Mouse (Mus musculus): ENCODE results near the gene Tas1r3.

Tas1r3 gene

DNA sequence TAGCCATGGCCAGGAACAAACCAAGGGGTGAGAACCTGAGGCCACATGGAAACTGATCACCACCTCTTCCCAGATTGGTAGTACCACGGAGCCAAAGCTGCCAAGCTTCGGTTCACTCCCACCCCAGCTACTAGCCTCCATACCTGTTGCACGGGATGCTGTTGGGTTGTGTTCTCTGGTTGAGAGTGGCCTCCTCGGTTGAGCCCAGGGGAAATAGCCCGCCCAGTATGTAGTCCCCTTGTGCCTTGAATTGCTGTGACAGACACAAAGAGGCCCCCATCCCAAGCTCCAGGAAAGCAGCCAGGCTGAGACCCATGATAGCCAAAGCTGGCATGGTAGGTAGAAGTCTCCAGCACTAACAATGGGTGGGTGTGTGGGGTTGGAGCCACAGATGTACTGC lies at the start of gene Tas1r3:
Gene Tas1r3, minus strand, starts transcription at position 362 of the 400 bp plus-strand sequence.
- no peak for DNase-seq (ENCODE audit: low spot score)

DNA sequence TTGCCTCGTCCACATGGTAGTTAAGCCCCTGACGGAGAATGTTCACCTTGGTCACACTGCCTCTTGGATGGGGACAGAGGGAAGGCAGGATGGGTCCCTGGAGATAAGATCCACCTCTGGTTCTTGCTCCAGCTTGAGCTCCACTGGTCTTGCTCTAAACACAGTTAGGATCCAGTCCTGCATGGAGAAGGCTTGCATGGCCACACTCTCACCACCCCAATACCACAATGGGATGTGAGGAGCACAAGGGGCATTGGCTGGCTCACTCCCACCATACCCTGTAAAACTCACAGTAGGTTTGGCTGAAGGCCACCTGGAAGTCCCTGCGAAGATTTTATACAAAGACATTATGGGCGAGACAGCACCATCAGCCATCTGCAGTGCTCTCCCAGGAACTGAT lies 45.6 kb upstream of the Tas1r3 start:
- DNase-seq (ENCODE audit: low spot score): no peak

DNA sequence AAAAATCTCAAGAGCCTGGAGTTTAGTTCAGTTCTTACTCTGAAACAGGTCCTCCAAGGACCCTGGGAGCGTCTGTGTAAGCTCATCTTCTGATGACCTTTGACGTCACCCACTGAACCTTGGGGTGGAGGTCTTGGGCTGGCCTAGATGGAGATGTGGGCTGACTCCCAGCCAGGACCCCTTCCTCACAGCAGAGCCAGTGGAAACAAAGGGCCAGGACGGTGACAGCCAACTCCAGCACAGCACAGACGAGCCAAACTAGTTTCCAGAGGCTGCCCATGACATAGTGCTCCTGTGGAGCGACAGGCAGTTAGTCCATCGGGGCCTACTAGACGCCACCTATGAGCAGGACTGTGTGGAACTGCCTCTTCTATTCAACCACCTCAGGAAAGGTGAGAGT lies 45.1 kb upstream of the Tas1r3 start:
- DNase-seq (ENCODE audit: low spot score): no peak

DNA sequence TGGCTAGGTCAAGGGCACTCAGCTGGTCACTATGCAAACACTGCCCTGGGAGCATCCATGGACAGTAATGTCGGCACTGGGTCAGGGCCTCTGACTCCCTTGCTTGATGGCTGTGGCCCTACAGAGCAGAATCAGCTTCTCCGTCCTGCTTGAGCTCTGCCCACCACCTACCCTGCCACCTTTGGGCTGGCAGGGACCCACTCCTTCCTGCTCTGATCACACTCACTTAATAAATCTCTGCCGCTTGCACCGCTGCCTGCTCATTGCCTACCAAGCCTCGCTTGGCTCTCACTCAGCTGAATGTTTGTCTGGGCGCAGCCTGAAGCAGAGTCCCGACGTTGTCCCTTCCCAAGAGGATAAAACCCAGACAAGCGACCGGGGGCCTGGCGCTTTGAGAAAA lies 43.8 kb upstream of the Tas1r3 start:
- DNase-seq (ENCODE audit: low spot score): no peak

DNA sequence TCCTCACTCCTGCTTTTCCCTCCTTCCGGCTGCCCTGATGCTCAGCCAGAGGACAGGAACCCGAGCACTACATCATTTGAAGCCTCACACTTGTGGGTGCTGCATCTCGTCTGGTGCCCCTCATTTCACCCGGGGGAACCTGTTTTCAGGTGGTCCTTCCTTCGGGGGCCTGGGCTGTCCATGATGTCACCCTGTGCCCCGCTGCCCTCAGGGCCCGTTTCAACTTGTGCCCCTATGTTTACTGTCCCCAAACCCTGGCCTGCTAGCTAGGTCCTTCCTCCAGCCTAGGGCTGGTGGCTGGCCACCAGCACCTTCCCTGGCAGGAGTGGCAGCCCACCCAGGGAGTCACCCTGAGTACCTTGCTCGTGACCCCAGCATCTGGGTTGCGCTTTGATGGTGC lies 43.0 kb upstream of the Tas1r3 start:
- no peak for DNase-seq (ENCODE audit: low spot score)

DNA sequence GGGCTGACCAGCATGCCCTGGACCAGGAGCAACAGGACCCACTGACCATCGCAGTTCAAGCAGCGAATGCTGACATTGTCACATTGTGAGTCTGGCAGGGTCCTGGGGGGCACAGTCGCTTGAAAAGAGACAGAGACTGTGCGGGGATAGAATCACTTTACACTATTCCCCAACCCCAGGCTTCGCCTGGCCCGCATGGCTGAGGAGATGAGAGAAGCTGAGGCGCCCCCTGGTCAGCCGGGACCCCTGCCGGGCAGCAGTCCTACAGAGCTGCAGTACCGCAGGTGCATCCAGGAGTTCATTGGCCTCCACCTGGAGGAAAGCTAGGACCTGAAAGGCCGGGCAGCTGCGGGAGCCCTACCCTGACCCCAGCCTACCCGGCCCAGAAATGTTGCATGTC lies 42.5 kb upstream of the Tas1r3 start:
- no peak for DNase-seq (ENCODE audit: low spot score)

DNA sequence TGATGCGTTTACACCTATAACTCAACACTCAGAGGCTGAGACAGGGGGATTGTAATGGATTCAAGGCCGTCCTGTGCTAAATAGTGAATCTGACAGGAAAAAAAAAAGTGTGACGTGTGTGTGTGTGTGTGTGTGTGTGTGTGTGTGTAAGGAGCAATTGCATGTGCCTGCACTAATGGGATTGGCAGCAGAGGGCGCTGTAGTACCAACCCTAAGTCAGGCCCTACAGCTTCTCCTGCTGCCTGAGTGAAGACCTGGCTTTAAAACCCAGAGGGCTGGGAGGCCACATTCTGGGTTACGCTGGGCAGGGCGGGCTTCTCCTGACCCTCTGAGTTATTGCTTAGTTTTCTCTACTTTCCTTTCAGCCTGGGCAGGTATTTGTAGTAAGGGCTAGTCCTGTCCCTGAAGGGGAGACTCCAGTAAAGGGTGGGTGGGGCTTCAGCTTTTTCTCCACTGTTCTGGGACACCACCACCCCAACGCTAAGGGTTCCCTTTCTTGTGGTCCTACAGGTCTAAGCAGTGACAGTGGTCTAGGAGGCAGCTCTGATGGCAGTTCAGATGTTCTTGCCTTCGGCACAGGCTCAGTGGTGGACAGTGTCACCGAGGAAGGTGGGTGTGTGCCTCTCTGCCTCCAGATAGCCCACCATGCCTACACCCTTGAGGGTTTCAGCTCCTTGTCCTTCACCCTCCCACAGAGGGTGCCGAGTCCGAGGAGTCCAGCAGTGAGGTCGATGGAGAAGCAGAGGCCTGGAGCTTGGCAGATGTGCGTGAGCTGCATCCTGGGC lies 41.3 kb upstream of the Tas1r3 start:
- DNase-seq (ENCODE audit: low spot score): no peak

DNA sequence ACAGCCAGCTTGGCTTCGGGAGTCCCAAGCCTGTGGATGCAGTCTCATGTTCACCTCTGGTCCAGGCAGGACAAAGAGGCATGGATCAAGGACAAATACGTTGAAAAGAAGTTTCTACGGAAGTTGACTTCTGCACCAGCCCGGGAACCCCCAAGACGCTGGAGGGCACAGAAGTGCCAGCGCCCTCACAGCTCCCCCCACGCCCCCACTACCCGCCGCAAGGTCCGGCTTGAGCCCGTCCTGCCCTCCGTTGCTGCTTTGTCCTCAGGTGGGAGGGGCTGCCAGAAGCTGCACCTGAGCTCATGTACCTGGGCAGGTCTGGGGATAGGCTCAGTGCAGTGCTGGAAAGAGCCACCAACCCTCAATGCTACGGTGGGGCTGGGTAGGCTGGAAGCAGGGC lies 40.1 kb upstream of the Tas1r3 start:
- no peak for DNase-seq (ENCODE audit: low spot score)

DNA sequence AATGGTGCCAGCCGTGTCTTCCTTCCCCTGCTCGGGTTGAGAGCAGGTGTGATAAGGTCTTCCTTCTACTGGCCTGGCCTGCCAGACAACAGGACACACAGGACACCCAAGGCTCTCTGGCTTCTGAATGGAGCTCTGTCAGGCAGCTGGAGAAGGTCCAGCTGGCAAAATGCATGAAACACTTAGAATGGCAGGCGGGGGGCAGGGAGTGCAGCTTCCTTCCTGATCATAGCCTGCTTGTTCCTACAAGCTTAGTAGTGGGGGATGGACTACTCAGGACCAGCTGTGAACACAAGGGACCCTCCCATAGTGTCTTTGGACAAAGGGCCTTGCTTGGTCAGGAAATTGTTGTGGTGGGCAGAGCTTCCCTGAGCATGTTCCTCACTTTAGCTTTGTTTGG lies 38.0 kb upstream of the Tas1r3 start:
- peak; percentile 58 for DNase-seq (ENCODE audit: low spot score)

DNA sequence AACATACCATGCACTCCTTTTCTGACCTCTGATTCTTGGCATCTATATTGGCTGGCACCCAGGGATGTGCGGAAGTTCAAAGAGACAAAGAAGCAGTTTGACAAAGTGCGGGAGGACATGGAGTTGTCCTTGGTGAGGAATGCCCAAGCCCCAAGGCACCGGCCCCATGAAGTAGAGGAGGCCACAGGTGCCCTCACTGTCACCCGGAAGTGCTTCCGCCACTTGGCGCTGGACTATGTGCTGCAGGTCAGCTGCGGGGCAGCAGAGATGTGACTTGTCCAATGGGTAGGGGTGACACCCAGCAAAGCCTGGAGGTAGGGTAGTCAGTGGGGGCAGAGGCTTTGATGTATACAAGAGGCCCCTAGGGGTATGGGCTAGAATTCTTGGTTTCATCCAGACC lies 36.2 kb upstream of the Tas1r3 start:
- no peak for DNase-seq (ENCODE audit: low spot score)

DNA sequence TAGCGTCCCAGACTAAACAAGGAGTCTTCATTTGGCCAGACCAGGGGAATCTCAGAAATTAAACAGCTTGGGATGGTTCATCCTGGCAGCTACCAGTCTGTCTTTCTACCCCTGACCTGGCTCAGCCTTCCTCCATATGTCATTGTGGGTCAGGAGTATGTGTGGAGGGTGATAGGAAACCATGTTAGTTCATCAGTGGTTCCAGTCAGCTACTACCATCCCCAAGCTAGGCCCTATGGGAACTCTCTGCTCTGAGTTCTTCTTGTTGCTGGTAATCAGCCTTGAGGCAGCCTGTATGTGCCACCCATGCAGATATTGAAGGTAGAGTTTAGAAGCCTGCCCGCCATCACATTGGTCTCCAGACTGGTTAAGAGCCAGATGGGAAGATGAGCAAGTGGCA lies 35.2 kb upstream of the Tas1r3 start:
- DNase-seq (ENCODE audit: low spot score): no peak

DNA sequence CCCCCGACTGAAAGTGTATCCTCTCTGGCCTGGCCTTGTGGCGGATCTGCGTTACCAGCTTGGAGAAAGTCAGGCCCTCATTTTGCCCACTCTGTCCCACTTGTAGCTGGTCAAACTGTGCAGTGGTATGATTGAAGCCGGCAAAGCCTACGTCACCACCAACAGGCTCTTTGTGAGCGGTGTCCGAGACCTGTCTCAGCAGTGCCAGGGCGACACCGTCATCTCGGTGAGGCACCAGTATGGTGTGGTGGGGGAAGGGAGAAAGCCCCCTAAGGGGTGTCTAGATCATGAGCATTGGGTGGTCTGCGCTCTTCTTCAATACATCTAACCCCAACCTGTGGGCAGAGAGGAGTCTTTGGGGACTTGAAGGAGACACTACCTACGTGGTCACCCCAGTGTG lies 33.3 kb upstream of the Tas1r3 start:
- no peak for DNase-seq (ENCODE audit: low spot score)

DNA sequence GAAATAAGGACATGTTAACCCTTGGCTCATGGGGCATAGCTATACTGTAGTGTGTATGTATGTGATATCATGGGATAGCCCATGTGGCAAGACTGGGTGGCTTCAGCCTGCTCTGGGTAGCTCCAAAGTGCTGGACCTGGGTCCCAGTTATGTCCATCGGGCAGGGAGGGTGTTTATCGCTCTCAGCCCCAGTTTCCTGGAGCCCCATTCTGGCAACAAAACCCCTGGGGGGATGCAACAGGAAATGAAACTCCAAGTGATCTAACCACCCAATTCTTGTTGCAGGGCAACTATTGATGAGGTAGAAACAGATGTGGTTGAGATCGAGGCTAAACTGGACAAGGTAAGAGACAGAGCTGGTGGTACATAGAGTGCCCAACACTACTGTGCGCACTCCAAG lies 32.7 kb upstream of the Tas1r3 start:
- DNase-seq (ENCODE audit: low spot score): no peak

DNA sequence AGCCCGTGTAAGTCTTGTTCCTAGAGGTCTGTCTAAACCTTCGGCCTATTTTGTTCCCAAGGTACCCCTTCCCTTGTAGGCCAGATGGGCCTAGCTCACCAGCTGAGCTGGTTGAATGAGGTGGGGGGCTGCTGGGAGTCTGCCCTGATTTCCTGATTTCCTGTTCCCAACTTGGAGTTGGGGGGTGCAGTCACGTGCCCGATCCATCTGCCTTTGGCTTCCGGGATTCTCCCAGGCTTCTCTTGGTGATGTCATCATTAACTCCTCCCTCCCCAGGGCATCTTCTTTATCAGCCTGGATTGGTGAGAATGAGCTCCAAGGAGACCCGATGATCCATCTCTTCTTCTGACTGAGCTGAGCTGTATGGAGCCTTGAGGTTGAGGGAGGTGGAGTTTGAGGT lies 32.1 kb upstream of the Tas1r3 start:
- peak; percentile 55 for DNase-seq (ENCODE audit: low spot score)

DNA sequence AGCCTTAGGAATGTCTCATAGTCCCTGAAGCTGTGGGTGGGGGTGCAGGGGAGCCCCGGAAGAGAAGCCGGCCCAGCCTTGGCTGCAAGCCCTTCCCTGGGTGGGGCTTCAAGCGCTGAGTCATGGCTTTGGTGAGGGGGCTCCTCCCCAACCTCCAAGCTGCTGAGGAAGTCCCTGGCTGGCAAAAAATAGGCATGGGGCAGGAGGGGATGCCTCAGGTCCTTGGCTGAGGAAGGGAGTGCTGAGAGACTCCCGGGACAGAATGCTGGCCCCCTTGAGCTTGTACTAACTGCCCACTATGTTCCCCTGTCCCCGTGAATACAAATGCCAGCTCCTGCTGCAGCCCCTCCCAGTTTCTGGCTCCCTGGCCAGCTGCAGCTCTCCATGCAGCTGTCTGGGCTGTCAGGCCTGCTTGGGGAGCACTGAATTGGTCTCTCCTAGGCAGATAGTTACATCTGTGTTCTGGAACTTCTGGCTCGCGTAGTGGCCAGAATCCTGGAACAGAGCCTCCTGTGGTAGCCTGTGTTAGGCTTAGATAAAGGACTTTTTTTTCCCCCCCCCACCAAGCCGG lies 31.2 kb upstream of the Tas1r3 start:
- DNase-seq (ENCODE audit: low spot score): peak; percentile 85

DNA sequence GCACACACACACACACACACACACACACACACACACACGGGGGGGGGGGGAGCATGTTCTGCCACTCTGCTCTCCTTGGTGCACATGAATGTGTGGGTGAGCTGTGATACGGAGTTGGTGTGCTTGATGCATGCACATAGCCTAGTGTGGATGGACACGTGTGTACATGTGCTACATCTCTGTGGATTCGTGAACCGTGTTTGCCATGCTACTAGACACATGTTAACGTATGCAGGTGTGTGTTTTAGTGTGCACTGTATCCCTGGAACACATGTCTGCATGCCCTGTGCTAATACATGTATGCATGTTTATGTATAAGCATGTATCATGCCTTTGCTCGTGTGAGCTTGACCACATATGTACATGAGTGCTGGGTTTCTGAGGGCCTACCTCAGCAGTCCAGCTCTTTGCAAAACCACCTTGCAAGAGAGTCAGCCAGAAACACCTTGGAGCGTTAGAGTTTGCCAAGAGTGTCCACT lies 30.1 kb upstream of the Tas1r3 start:
- DNase-seq (ENCODE audit: low spot score): no peak

DNA sequence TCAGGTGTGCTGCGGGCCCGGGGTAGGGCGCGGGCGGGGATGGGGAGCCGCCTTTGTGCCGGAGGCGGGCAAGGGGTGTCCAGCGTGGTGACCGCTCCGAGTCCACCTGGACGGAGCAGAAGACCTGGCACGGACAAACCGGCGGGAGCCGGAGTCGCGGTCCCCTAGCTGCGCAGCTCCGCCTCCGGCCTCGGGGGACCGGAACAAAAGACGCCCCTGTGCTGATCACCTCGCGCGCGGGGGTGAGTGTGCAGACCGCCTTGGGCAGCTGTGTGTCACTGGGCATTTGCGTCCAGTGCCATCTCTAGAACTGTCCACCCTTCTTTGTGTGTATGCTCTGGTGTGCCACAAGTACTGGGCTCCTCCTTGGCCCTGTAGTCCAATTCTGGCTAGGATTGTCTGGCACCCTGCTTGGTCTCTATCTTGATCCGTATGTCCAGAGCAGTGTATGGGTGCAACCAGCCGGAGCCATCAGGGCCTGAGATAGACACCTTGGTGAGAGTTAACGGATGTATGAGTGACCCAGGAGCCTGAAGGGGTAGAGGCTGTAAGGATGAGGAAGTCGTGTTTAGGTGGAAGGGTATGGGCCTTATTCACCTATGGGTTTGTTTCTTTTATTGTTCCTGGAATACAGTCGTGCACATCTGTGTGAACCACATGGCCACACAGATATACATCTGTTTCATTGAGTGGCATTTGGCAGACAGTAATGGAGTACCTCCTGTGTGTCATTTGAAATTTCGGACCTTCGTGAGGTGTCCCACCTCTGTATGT lies 29.5 kb upstream of the Tas1r3 start:
- peak; percentile 21 for DNase-seq (ENCODE audit: low spot score)

DNA sequence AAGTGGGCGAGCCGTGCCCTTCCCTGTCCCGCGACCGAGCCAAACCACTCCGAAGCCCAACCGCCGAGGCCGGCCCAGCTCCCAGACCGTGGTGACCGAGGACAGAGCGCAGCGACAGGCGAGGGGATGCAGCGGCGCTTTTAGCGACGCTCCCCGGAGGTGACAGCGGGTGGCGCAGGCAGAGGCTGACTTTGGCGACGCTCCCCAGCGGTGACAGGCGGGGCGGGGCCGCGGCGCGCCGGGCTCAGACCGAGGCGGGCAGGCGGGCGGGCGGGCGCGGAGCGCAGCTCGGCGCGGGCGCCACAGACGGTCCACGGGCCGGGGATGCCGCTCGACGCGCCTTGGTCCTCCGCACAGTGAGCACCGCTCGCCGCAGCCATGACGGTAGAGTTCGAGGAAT lies 28.9 kb upstream of the Tas1r3 start:
- DNase-seq (ENCODE audit: low spot score): peak; percentile 85

DNA sequence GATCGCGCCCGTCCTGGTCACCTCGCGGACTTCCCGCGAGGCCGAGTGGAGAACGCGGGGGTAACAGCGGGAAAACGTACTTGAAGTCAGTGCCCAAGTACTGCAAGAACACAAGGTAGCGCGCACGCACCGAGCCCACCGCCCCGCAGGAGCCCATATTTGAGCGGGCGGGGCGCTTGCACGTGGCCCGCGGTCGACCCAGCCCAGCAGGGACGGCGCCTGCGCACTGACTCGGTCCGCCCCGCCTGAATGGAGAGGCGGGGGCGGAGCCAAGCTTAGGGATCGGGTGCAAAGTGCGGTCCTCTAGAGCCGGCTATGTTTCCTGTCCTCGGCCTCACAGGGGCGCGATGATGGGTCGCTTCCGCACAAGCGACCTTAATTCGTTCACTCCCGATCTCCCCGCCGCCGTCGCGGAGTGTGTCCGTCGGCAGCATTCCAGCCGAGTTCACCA lies 28.4 kb upstream of the Tas1r3 start, which contains the start of the genes Pusl1 and Acap3:
Gene Pusl1, minus strand, starts transcription at position 231 of the 451 bp plus-strand sequence.
Gene Acap3, plus strand, starts transcription at position 272 of the 451 bp plus-strand sequence.
- peak; percentile 95 for DNase-seq (ENCODE audit: low spot score)

DNA sequence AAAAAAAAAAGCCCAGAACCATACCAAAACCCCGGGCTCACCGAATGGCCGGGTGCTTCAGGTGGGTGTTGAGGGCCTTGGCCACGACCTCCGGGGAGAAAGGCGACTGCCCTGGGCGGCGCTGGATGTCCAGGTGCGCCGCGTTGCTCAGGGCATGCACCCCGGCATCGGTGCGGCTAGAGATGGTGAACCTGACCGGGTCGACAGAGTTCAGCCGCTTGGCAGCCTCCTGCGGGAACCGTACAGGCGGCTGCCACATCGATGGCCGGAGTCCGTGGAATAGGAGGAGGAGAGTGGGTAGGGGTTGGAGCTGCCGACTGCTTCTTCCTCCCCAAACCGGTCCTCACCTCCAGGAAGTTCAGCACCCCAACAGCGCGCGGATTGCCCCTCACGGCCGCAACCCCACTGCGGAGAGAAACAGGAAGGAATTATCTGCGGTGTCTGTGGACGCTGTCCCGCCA lies 27.9 kb upstream of the Tas1r3 start:
- no peak for DNase-seq (ENCODE audit: low spot score)

DNA sequence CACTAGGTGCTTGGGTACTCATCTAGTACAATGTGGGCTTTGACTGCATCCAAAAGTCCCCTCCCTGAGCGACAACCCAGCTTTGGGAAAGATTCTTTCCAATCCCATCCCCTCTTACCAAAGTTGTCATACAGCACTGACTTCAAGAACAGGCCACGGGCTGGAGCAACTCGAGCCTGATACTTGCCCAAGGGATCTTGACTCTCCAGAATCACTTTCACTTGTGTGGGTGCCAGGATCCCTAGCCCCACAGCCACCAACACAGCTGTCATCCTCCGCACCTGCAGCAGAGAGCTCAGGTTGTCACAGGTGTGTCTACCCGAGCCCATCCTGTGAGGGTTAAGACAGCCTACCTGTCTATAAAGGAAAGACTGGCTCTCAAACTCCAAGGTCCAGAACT lies 26.2 kb upstream of the Tas1r3 start:
- no peak for DNase-seq (ENCODE audit: low spot score)

DNA sequence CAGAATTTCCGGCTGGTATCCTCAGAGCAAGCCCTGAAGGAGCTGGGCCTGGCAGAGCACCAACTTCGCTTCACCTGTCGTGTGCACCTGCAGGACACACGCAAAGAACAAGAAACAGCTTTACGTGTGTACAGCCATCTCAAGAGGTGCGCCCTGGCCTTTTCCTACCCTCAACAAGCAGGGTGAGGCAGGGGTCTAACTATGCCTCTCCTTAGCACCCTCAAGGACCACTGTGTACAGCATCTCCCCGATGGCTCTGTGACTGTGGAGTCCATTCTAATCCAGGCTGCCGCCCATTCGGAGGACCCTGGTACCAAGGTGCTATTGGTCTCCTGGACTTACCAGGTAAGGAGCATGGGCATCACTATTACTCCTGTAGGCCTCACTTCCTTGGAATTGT lies 25.0 kb upstream of the Tas1r3 start:
- DNase-seq (ENCODE audit: low spot score): no peak

DNA sequence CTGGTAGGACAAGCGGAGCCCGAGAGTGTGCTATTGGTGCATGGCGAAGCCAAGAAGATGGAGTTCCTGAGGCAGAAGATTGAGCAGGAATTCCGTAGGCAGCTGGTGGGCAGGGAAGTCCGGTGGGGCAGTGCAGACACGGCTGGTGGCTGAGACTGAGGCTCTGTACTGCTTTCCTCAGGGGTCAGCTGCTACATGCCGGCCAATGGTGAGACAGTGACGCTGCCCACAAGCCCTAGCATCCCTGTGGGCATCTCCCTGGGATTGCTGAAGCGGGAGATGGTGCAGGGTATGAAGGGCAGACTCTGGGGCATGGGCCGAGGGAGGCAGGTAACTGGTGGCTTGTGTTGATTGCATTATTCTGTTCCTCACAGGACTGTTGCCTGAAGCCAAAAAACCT lies 24.5 kb upstream of the Tas1r3 start:
- no peak for DNase-seq (ENCODE audit: low spot score)
